Mouse (Mus musculus) lung, embryonic 16.5 days (tissue): ENCODE data around the gene Grn. TPM values are rescaled to one million over a fixed set of nuclear protein-coding genes. Genes with fewer than 3 reads are reported as not detected.

ENCODE experiments used
- ATAC-seq: fragments of 200-750 bp; cut with Nextera tagmentation; 2 replicates; pipeline ENCODE4 v1.8.0; 2017; ENCODE audit warnings: low read depth, mild to moderate bottlenecking, moderate library complexity
- H3K27ac ChIP-seq: fragments of 300-500 bp; sonication (generic); 2 replicates; pipeline ENCODE4 v1.5.1; 2014; ENCODE audit warnings: mild to moderate bottlenecking, control low read depth, low read length
- H3K27me3 ChIP-seq: fragments of 300-500 bp; sonication (generic); 2 replicates; pipeline ENCODE4 v1.6.1; 2014; ENCODE audit warnings: low read depth, low read length, mixed read lengths; ENCODE audit not compliant: control insufficient read depth, insufficient read depth
- H3K36me3 ChIP-seq: fragments of 300-500 bp; sonication (generic); 2 replicates; pipeline ENCODE4 v1.6.1; 2014; ENCODE audit warnings: low read length; ENCODE audit not compliant: control insufficient read depth, insufficient read depth
- H3K4me1 ChIP-seq: fragments of 300-500 bp; sonication (generic); replicated peaks from 2 replicates; pipeline ENCODE4 v1.6.1; 2014; ENCODE audit warnings: low read length, mixed read lengths; ENCODE audit not compliant: control insufficient read depth, insufficient read depth
- H3K4me2 ChIP-seq: fragments of 300-500 bp; sonication (generic); 2 replicates; pipeline ENCODE4 v1.6.1; 2014; ENCODE audit warnings: low read depth, low read length, control low read depth
- H3K4me3 ChIP-seq: fragments of 300-500 bp; sonication (generic); 2 replicates; pipeline ENCODE4 v1.5.1; 2014; ENCODE audit warnings: mild to moderate bottlenecking, low read length, control low read depth
- H3K9ac ChIP-seq: fragments of 300-500 bp; sonication (generic); 2 replicates; pipeline ENCODE4 v1.6.1; 2014; ENCODE audit warnings: low read length, control low read depth
- H3K9me3 ChIP-seq: fragments of 300-500 bp; sonication (generic); 2 replicates; pipeline ENCODE4 v1.6.1; 2016; ENCODE audit warnings: low read length; ENCODE audit not compliant: control insufficient read depth
- WGBS: fragments of 180-500 bp; shearing (Covaris S2); extraction: QIAGEN DNeasy Blood & Tissue Kit; methylation state at CpG from one replicate; pipeline ENCODE4 v1.1.7; 2014; 5-methylcytosine and 5-hydroxymethylcytosine counted together
- polyA plus RNA-seq: library from polyadenylated mRNA; unstranded; fragments of >200 nt; fragmentation: Nextera tagmentation; extraction: Ambion mirVana; gene quantifications from 2 replicates; pipeline ENCODE4 v1.2.1, GENCODE M21; 2015

Grn gene
- polyA plus RNA-seq, 1 experiment from 2014 or later: 195 TPM

DNA sequence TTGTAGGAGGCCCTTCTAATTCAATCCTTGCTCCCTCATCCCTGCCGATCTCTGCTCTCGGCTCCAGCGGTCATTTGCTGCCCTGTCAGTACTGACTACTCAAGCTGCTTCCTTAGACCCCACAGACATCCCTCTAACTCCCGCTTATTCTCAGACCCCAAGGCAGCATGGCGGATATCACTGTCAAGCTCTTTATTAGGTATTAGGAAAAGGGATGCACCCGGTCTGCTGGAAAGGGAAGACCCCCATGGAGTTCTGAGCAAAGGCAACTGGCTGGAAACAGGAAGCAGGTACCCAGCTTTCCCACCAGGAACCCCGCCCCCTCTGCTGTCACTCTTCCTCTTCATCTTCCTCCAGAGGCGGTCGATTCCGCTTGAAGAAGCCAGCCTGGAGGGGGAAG, 23.0 kb downstream of the Grn start:
- Histone ChIP-seq H3K27ac (no peak overlapping the region), H3K9ac (no peak overlapping the region), H3K4me1 (peaks cover 31% of the 10 kb centered on the region), H3K4me2 (no peak overlapping the region), H3K36me3 (no peaks in the 10 kb centered on the region), H3K27me3 (no peaks in the 10 kb centered on the region; the same call in 1 of the 2 replicates), H3K4me3 (no peak overlapping the region), H3K9me3 (no peaks in the 10 kb centered on the region)
- 12% methylated on average over 10 of the region's 10 CpGs for WGBS
- no peak for ATAC-seq

DNA sequence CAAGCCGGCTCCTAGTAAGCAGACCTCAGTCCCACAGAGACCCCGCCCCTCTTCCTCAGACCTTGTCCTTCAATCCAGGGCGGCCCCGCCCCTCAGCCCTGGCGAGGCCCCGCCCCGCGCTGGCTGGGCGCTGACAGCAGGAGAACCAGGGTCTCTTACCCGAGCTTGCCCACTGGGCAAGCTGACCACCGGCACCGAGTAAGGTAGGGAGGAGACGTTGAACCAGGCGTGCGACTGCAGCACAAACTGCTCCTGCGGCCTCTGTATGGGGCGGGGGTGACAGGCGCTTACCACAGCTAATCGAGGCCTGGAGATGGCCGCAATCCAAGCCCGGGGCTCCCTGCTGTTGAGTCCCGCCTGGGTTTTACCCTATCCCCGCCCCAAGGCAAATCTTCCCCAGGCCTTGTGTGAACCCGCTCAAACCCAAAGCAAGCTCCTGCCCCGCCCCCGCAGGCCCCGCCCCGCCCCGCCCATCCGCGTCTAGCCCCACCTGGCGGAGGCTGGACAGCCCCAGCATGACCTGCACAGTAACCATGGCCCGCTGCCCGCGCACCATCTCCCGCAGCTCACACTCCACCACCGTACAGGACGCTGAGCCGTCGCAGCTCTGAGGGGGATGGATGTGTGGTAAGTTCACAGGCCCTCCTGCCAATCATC, 25.8 kb downstream of the Grn start:
- Histone ChIP-seq H3K27ac (peak overlapping the region; percentile 65), H3K36me3 (no peaks in the 10 kb centered on the region), H3K9me3 (no peaks in the 10 kb centered on the region), H3K27me3 (no peaks in the 10 kb centered on the region; the same call in 1 of the 2 replicates), H3K9ac (peak overlapping the region; percentile 68), H3K4me1 (peaks cover 22% of the 10 kb centered on the region), H3K4me2 (peak overlapping the region; percentile 96), H3K4me3 (peak overlapping the region; percentile 58)
- WGBS: under 1% methylated on average over 40 of the region's 40 CpGs
- ATAC-seq: peak; percentile 94

DNA sequence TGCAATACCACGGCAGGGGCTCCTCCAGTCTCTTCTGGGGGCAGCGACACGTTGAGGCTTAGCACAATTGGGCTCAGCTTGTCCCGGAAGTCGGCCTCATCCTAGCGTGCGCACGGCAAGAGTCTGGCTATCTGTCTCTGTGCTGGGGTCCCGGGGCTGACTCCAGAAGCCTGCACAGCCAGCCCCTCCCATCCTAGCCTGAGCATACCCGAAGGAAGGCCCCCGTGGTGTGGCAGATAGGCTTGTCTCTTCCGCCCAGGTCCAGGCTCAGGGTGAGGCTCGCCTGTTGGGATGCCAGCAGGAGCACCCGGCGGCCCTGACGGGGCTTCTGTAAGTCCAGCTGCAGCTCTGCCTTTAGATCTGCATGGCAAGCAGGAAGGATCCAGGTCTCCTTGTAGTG, 30.4 kb downstream of the Grn start:
- Histone ChIP-seq H3K27ac (no peak overlapping the region), H3K4me3 (no peak overlapping the region), H3K9me3 (no peaks in the 10 kb centered on the region), H3K36me3 (no peaks in the 10 kb centered on the region), H3K27me3 (no peaks in the 10 kb centered on the region; the same call in 1 of the 2 replicates), H3K4me1 (peaks cover 6% of the 10 kb centered on the region; the same call in 1 of the 2 replicates), H3K9ac (no peak overlapping the region), H3K4me2 (no peak overlapping the region)
- ATAC-seq: no peak
- WGBS: 49% methylated on average over 16 of the region's 16 CpGs

DNA sequence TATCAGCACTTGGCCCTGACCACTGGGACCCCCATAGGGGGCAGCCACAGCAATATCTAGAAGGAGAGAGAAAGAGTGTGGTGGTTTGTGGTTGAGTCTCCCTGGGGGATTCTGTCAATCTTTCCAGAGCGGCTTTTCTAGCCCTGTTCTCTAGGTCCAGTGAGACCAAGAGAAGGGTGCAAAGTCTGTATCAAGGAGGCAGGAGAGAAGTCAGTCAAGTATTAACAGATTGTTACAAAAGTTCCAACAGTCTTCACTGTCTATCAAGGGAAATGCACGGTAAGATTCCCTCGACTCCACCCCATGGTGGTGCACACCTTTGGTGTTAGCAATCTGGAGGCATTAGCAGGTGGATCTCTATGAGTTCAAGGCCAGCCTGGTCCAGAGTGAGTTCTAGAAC, 31.6 kb downstream of the Grn start:
- ATAC-seq: no peak
- no peaks in the 10 kb centered on the region for H3K36me3 ChIP-seq

DNA sequence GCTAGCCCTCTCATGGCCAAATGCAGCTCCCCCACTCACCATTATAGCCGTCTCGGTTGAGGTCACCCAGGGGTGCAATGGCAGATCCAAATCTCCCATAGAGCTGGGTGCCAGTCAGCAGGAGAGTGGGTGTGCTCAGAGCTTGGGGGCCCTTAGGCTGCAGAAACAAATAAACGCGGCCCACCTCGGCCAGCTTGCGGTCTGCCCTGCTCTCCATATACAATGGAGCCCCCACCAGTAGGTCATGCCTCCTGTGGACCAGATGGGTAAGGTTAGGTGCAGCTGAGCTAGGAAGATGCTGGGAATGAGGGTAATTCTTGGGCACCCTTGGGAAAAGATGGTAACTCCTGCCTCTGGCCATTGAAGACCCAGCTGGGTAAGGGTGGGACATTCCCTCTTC, 34.8 kb downstream of the Grn start:
- no peak for ATAC-seq
- WGBS: 93% methylated on average over 6 of the region's 6 CpGs

More for the DNA sequence above, 31.6 kb downstream of the Grn start:
- no peak overlapping the region for H3K4me3 ChIP-seq
- no peak overlapping the region for H3K27ac ChIP-seq
- no peaks in the 10 kb centered on the region; the same call in 1 of the 2 replicates for H3K27me3 ChIP-seq
- peaks cover 9% of the 10 kb centered on the region for H3K4me1 ChIP-seq
- no peak overlapping the region for H3K9ac ChIP-seq
- no peak overlapping the region for H3K4me2 ChIP-seq
- no peaks in the 10 kb centered on the region for H3K9me3 ChIP-seq
- 72% methylated on average over 3 of the region's 3 CpGs for WGBS

DNA sequence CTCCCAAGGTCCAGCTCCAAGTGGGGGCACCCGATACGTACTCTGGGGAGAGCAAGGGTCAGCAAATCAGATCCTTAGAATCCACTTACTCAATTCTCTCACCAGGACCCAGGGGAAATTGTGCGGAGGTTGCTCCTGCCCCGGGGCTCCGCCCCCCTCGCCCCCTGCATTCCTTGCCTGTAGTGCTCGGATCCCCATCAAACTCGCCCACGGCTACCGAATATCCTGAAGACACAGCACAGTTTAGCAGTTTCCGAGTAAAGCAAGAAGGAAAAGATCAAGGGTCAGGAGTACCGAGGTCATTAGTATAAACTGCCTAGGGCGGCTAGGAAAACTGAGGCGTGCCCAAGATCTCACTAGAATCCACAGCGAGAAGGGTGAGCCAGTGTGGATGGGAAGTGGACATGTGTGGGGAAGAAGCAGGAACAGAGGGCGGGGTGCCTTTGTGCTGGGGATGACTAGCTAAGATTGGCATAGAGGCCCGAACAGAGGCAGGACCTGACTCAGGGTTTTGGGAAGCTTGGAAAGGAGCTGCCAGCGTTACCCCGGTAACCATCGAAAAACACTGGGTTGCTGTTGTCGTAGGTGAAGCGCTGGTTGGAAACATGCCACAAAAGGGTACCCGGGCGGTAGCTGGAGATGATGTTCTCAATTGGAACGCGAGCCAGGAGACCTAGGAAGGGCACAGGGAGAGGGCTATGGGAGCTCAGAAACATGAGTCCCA, 35.8 kb downstream of the Grn start:
- no peaks in the 10 kb centered on the region for H3K27me3 ChIP-seq
- H3K27ac ChIP-seq: no peak overlapping the region
- H3K36me3 ChIP-seq: no peaks in the 10 kb centered on the region
- WGBS: 16% methylated on average over 26 of the region's 26 CpGs
- H3K4me1 ChIP-seq: peaks cover 15% of the 10 kb centered on the region
- 0 out of 2 replicates have a peak overlapping the region, but pooled peaks have one; percentile 13 for H3K4me2 ChIP-seq
- no peaks in the 10 kb centered on the region for H3K9me3 ChIP-seq
- H3K4me3 ChIP-seq: no peak overlapping the region
- no peak for ATAC-seq
- H3K9ac ChIP-seq: peak overlapping the region; percentile 13; the same call in 1 of the 2 replicates

More for the DNA sequence above, 34.8 kb downstream of the Grn start:
- H3K27me3 ChIP-seq: no peaks in the 10 kb centered on the region
- no peaks in the 10 kb centered on the region for H3K9me3 ChIP-seq
- H3K4me2 ChIP-seq: no peak overlapping the region
- H3K4me1 ChIP-seq: peaks cover 15% of the 10 kb centered on the region
- no peak overlapping the region for H3K27ac ChIP-seq
- H3K36me3 ChIP-seq: no peaks in the 10 kb centered on the region
- no peak overlapping the region for H3K9ac ChIP-seq
- no peak overlapping the region for H3K4me3 ChIP-seq

DNA sequence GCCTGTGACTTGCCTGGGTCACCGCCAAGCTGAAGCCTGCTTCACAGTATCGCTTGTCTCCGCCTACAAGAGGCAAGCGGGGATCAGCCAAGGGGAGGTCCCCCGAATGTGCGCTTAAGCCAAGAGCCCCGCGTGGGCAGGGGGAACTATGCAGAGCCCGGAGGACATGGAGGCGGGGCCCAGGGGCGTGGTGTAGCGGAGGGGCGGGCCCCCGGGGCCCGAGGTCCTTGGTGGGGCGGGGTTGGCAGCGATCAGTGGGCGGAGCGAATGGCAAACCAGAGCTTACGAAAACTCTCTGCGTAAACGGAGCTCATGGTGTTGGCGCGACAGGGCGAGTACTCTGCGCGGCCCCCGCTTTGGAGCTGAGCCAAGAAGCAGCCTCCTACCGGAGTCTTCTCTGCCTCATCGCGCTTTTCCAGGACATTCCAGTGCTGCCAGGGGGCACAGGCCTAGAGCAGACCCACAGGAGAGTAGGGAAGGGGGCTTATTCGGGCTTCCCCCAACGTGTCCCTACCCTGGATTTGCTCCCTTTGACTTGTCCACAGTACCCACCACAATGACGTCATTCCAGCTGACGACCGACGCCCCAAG, 37.0 kb downstream of the Grn start:
- peak overlapping the region; percentile 54 for H3K4me3 ChIP-seq
- no peaks in the 10 kb centered on the region for H3K9me3 ChIP-seq
- H3K36me3 ChIP-seq: no peaks in the 10 kb centered on the region
- ATAC-seq: peak; percentile 98
- H3K9ac ChIP-seq: peak overlapping the region; percentile 67
- H3K4me1 ChIP-seq: peaks cover 15% of the 10 kb centered on the region
- peak overlapping the region; percentile 95 for H3K4me2 ChIP-seq
- H3K27me3 ChIP-seq: no peaks in the 10 kb centered on the region
- H3K27ac ChIP-seq: peak overlapping the region; percentile 71
- WGBS: 0% methylated on average over 37 of the region's 37 CpGs

DNA sequence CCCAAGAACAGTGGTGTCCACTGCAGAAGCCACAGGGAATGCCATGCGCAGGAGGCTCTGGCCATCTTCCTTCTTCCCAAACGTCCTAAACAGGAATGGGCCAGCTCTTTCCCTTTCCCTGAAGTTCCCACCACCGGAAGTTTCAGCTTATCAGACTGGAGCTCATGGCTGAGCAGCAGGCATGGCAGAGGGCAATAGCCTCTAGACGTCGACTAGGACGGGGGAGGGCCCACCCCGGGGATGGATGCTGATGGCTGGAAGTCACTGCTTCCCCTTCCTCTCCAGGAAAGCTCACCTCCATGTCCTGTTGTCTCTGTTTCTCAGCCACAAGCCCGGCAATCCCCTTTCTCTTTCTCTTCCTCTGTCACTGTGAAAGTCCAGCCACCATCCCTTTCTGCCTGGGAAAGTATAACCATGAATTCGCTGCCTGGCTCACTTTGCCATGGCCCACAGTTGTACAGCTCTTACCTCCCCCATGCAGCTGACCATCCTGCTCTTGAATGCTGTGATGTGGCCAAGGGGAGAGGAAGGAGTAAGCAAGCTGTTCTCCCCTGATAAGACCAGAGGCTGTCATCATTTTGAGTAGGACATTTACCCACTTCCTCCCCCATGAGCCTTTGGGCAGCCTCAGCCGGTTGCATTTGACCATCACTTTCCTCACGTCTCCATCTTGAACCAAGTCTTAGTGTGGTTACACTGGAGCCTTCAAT, 39.7 kb downstream of the Grn start, which contains the start of gene Itga2b:
Gene Itga2b, minus strand, starts transcription at position 475 of the 710 bp plus-strand sequence.
- H3K4me1 ChIP-seq: peaks cover 15% of the 10 kb centered on the region
- H3K9me3 ChIP-seq: no peaks in the 10 kb centered on the region
- 57% methylated on average over 11 of the region's 11 CpGs for WGBS
- H3K27ac ChIP-seq: no peak within 1 kb of the TSS
- H3K36me3 ChIP-seq: no peaks in the 10 kb centered on the region
- no peak for ATAC-seq
- H3K4me2 ChIP-seq: no peak within 1 kb of the TSS
- no peak within 1 kb of the TSS for H3K9ac ChIP-seq
- H3K4me3 ChIP-seq: no peak within 1 kb of the TSS
- no peaks in the 10 kb centered on the region for H3K27me3 ChIP-seq

DNA sequence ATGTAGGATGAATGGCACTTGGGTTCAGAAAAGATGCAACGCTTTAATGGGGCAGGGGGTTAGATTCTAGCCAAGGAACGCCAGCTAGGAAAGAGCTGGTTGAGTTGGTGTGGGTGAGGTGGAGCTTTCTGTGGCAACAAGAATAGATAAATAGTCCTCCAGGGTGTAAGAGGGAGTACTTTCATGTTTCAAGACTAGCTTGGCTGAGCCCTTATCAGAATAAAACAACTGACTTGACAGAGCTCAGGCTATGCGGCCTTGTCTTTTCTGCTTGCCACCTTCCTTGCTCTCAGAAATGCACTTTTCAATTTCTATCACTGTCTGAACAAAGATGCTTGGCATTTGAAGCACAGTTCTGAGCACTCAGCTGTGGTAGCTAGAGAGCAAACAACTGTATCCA, 44.9 kb downstream of the Grn start:
- Histone ChIP-seq H3K9me3 (no peaks in the 10 kb centered on the region), H3K4me1 (no peaks in the 10 kb centered on the region), H3K9ac (no peak overlapping the region), H3K4me2 (no peak overlapping the region), H3K27ac (no peak overlapping the region), H3K36me3 (peaks cover 15% of the 10 kb centered on the region), H3K4me3 (no peak overlapping the region), H3K27me3 (no peaks in the 10 kb centered on the region)
- 84% methylated on average over 3 of the region's 3 CpGs for WGBS
- ATAC-seq: no peak
